Mouse (Mus musculus) midbrain, embryonic 16.5 days (tissue): ENCODE data around the gene Mkln1. TPM values are rescaled to one million over a fixed set of nuclear protein-coding genes. Genes with fewer than 3 reads are reported as not detected.

Source experiments
- ATAC-seq: fragments of 200-750 bp; cut with Nextera tagmentation; 2 replicates; pipeline ENCODE4 v1.8.0; 2017; ENCODE audit warnings: moderate TSS enrichment
- H3K27ac ChIP-seq: fragments of 300-500 bp; sonication (generic); 2 replicates; pipeline ENCODE4 v1.5.1; 2014; ENCODE audit warnings: mild to moderate bottlenecking, low read length, mixed read lengths
- H3K27me3 ChIP-seq: fragments of 300-500 bp; sonication (generic); 2 replicates; pipeline ENCODE4 v1.6.1; 2014; ENCODE audit warnings: low read depth, low read length, mixed read lengths; ENCODE audit not compliant: control insufficient read depth, insufficient read depth
- H3K36me3 ChIP-seq: fragments of 300-500 bp; sonication (generic); 2 replicates; pipeline ENCODE4 v1.6.1; 2014; ENCODE audit warnings: mild to moderate bottlenecking, low read length, moderate library complexity, mixed read lengths; ENCODE audit not compliant: control insufficient read depth, insufficient read depth
- H3K4me1 ChIP-seq: fragments of 300-500 bp; sonication (generic); 2 replicates; pipeline ENCODE4 v1.6.1; 2014; ENCODE audit warnings: mild to moderate bottlenecking, low read length, mixed read lengths; ENCODE audit not compliant: control insufficient read depth, insufficient read depth
- H3K4me2 ChIP-seq: fragments of 300-500 bp; sonication (generic); 2 replicates; pipeline ENCODE4 v1.6.1; 2014; ENCODE audit warnings: mild to moderate bottlenecking, low read length, mixed read lengths
- H3K4me3 ChIP-seq: fragments of 300-500 bp; sonication (generic); 2 replicates; pipeline ENCODE4 v1.5.1; 2014; ENCODE audit warnings: low read depth, mild to moderate bottlenecking, low read length, moderate library complexity, mixed read lengths
- H3K9ac ChIP-seq: fragments of 300-500 bp; sonication (generic); 2 replicates; pipeline ENCODE4 v1.6.1; 2014; ENCODE audit warnings: low read depth, low read length, mixed read lengths
- H3K9me3 ChIP-seq: fragments of 300-500 bp; sonication (generic); replicated peaks from 2 replicates; pipeline ENCODE4 v1.6.1; 2014; ENCODE audit warnings: mild to moderate bottlenecking, low read length, mixed read lengths; ENCODE audit not compliant: control insufficient read depth, poor library complexity, severe bottlenecking
- WGBS: fragments of 180-500 bp; shearing (Covaris S2); extraction: QIAGEN DNeasy Blood & Tissue Kit; methylation state at CpG from one replicate; pipeline ENCODE4 v1.1.7; 2014; 5-methylcytosine and 5-hydroxymethylcytosine counted together
- polyA plus RNA-seq: library from polyadenylated mRNA; unstranded; fragments of >200 nt; fragmentation: Nextera tagmentation; extraction: Ambion mirVana; gene quantifications from 2 replicates; pipeline ENCODE4 v1.2.1, GENCODE M21; 2015

Gene Mkln1
- polyA plus RNA-seq, 1 experiment from 2014 or later = 128 TPM

DNA sequence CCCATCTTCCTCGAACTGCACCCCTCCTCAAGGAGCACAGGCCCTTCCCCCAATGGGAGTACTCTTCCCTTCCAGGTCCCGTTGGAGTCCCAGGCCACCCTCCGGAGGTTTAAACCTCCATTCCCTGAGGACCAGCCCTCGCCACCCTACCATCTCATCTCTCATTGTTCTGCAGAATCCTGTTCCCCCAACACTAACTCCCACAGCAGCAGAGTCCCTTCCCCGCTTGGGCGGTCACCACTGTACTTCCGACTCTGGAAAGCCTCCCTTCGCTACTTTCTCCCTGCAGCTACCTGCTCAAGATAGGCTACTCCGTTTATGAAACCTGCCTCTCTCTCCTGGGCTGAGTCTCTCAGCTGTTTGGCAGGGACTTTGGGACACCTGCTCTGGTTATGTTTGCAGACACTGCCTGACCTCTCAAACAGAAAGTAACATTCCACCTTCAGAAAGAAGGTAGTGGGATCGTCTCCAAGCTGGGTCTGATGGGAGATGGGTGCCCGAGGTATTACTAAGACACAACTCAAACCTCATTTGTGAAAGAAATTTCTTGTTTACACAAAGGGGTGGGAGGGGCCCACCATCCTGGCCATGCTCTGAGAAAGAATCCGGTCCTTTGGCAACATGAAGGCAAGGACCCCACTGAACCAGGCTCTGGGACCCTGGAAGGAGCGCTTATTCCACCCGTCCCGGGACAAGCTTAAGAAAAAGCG lies 164.0 kb downstream of the Mkln1 start:
- H3K9ac ChIP-seq = peak overlapping the region; percentile 89
- WGBS = 5% methylated on average over 16 of the region's 16 CpGs
- H3K36me3 ChIP-seq = no peaks in the 10 kb centered on the region
- H3K4me3 ChIP-seq = peak overlapping the region; percentile 78
- H3K9me3 ChIP-seq = no peaks in the 10 kb centered on the region
- no peak for ATAC-seq
- H3K4me1 ChIP-seq = peaks cover 23% of the 10 kb centered on the region
- no peaks in the 10 kb centered on the region for H3K27me3 ChIP-seq
- H3K4me2 ChIP-seq = peak overlapping the region; percentile 85
- no peak overlapping the region for H3K27ac ChIP-seq

DNA sequence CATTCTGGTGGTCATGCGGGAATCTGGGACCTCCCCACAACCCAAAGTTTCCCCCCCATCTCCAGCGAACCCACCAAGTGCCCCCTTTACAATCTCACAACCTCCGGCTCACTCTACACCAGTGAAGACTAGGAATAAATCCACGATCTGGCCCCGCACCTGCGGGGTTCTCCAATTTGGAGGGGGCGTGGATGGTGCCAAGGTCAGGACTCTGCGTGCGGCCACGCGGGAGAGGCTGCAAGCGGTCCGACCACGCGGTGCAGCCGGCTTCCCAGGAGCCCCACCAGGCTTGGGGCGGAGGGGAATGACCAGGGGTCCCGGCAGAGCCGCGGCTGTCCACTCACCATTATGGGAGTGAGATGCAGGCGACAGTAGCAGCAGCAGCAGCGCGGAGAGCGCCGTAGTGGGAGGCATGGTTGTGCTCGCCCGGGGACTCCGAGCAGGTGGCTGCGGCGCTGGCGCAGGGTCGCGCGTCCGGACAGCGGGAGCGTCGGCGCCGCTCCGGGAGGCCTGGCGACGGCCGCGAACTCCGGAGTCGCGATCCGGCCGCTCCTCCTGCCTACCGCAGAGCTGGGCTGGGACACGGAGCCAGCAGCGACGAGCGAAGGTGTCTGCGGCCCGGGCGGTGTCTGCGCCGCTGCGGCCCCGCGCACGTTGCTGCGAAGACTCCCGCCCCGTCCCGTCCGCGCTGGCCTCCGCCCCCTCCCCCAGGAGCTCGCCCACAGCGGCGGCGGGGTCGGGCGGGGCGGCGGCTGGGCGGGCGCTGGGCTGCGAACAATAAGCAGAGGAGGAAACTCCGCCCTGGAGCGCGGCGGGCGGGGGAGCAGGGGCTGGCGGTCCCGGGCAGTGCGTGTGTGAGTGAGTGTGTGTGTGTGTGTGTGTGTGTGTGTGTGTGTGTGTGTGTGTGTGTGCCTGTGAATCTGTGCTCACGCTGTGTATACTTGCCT lies 165.0 kb downstream of the Mkln1 start, which contains the start of gene Podxl:
Gene Podxl (minus strand): TSS at position 747 of the 947 bp plus-strand sequence.
- H3K27me3 ChIP-seq = no peaks in the 10 kb centered on the region
- peak within 1 kb of the TSS; percentile 78 for H3K4me3 ChIP-seq
- H3K9ac ChIP-seq = peak within 1 kb of the TSS; percentile 89
- no peaks in the 10 kb centered on the region for H3K36me3 ChIP-seq
- WGBS = under 1% methylated on average over 58 of the region's 91 CpGs
- H3K9me3 ChIP-seq = no peaks in the 10 kb centered on the region
- H3K27ac ChIP-seq = peak within 1 kb of the TSS; percentile 64; the same call in 1 of the 2 replicates
- H3K4me1 ChIP-seq = peaks cover 23% of the 10 kb centered on the region
- peak; percentile 84 for ATAC-seq
- peak within 1 kb of the TSS; percentile 85 for H3K4me2 ChIP-seq

DNA sequence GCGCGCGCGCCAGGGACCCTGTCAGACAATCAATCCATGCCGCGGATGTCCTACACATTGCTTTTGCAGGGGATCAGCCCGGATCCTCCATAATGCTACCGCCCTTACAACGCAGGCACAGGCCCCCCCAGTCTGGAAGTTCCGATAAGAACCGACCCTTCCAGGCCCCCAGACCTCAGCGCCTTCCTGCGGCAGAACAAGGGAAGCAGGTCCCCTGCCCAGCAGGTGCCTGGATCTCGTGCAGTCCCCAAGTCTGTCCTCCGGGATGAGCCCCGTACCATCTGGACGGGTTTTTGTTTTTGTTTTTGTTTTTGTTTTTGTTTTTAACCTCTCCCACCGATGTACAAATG lies 165.6 kb downstream of the Mkln1 start:
- peak overlapping the region; percentile 78 for H3K4me3 ChIP-seq
- H3K9ac ChIP-seq = peak overlapping the region; percentile 89
- no peaks in the 10 kb centered on the region for H3K9me3 ChIP-seq
- H3K27ac ChIP-seq = no peak overlapping the region
- ATAC-seq = no peak; the same call in none of the 2 replicates
- peak overlapping the region; percentile 85 for H3K4me2 ChIP-seq
- H3K27me3 ChIP-seq = no peaks in the 10 kb centered on the region
- WGBS = under 1% methylated on average over 18 of the region's 18 CpGs
- no peaks in the 10 kb centered on the region for H3K36me3 ChIP-seq
- peaks cover 23% of the 10 kb centered on the region for H3K4me1 ChIP-seq

DNA sequence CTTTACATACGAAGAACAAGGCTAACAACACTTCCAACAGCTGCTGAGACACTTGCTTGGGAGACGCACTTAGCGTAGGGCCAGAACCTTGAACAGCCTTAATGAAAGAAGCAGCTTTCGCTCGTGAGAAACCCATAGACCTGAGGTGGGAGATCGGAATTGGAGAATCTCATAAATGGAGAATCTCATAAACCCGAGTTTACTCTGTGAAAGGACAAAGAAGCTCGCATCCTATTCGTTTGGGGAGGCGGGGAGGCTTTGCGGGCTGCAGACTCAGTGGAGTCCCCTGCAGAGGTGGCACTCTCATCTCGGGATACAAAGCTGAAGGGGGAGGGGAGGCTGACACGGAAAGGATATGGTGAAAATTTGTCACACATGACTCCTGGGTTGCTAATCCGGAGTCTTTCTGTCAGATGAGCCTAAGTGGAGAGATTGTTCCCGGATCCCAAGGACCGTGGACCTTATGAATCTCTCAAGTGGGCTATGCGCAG lies 166.4 kb downstream of the Mkln1 start:
- H3K4me3 ChIP-seq = peak overlapping the region; percentile 78
- peaks cover 23% of the 10 kb centered on the region for H3K4me1 ChIP-seq
- no peak overlapping the region for H3K27ac ChIP-seq
- H3K9ac ChIP-seq = peak overlapping the region; percentile 42
- H3K4me2 ChIP-seq = peak overlapping the region; percentile 85
- no peaks in the 10 kb centered on the region for H3K9me3 ChIP-seq
- WGBS = 2% methylated on average over 17 of the region's 17 CpGs
- no peak for ATAC-seq
- H3K27me3 ChIP-seq = no peaks in the 10 kb centered on the region
- no peaks in the 10 kb centered on the region for H3K36me3 ChIP-seq

Other genes with a start within 250 kb of the Mkln1 start
- gene Podxl, start 165.2 kb downstream of the Mkln1 start, polyA plus RNA-seq = 8.5 and 11.1 TPM in 2 replicates